Mouse (Mus musculus): ENCODE results near the gene Exosc8. TPM values are rescaled to one million over a fixed set of nuclear protein-coding genes. Genes with fewer than 3 reads are reported as not detected.

Exosc8 gene
- polyA plus RNA-seq, 1 experiment from 2014 or later: 119 TPM

DNA sequence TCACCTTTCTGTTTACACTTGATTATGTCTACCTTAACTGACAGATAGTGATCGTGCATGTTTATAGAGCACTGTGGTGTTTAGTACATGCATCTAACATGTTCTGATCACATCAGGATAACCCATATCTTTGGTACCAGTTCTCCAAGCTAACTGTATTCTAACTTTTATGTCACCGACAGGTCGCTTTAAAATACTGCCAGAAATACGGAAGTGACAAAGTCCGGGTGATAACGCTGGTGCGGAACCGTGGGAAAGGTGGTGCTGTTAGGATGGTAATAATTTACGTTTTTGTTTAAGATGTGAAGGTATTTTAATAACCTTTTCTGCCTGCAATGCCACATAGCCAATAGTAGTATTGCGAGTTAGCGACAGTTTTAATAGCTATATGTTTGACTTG, 6.8 kb upstream of the Exosc8 start:
- Histone ChIP-seq H3K4me2 (ENCODE audit: low read depth, low read length) (no peak overlapping the region), H3K27ac (ENCODE audit: low read length) (no peak overlapping the region), H3K9ac (ENCODE audit: low read length) (no peak overlapping the region), H3K27me3 (ENCODE audit: control insufficient read depth, insufficient read depth, low read depth, low read length) (no peaks in the 10 kb centered on the region), H3K4me3 (ENCODE audit: low read length) (no peak overlapping the region), H3K9me3 (ENCODE audit: control insufficient read depth, low read length) (no peaks in the 10 kb centered on the region), H3K36me3 (ENCODE audit: control insufficient read depth, insufficient read depth, low read length) (peaks cover 48% of the 10 kb centered on the region), H3K4me1 (replicated peaks; ENCODE audit: control insufficient read depth, insufficient read depth, low read length) (no peaks in the 10 kb centered on the region)
- ATAC-seq (ENCODE audit: low read depth): no peak
- WGBS: 94% methylated on average over 11 of the region's 11 CpGs

GRCm38 (mm10) chr3:54737317-54737716, 2.1 kb upstream of the Exosc8 start:
- Histone ChIP-seq H3K36me3 (ENCODE audit: control insufficient read depth, insufficient read depth, low read length) (peaks cover 26% of the 10 kb centered on the region), H3K9ac (ENCODE audit: low read length) (no peak overlapping the region), H3K27ac (ENCODE audit: low read length) (no peak overlapping the region), H3K4me3 (ENCODE audit: low read length) (no peak overlapping the region), H3K9me3 (ENCODE audit: control insufficient read depth, low read length) (no peaks in the 10 kb centered on the region), H3K27me3 (ENCODE audit: control insufficient read depth, insufficient read depth, low read depth, low read length) (no peaks in the 10 kb centered on the region), H3K4me2 (ENCODE audit: low read depth, low read length) (no peak overlapping the region), H3K4me1 (replicated peaks; ENCODE audit: control insufficient read depth, insufficient read depth, low read length) (no peaks in the 10 kb centered on the region; the same call in 1 of the 2 replicates)
- no peak for ATAC-seq (ENCODE audit: low read depth)
- WGBS: 83% methylated on average over 8 of the region's 8 CpGs

- Histone ChIP-seq H3K27ac (ENCODE audit: low read length) (peak overlapping the region; percentile 100; the same call in 1 of the 2 replicates), H3K9ac (ENCODE audit: low read length) (peak overlapping the region; percentile 97), H3K4me1 (replicated peaks; ENCODE audit: control insufficient read depth, insufficient read depth, low read length) (no peaks in the 10 kb centered on the region; the same call in 1 of the 2 replicates), H3K27me3 (ENCODE audit: control insufficient read depth, insufficient read depth, low read depth, low read length) (no peaks in the 10 kb centered on the region), H3K36me3 (ENCODE audit: control insufficient read depth, insufficient read depth, low read length) (peaks cover 19% of the 10 kb centered on the region), H3K4me2 (ENCODE audit: low read depth, low read length) (peak overlapping the region; percentile 83), H3K9me3 (ENCODE audit: control insufficient read depth, low read length) (no peaks in the 10 kb centered on the region), H3K4me3 (ENCODE audit: low read length) (peak overlapping the region; percentile 89)
- WGBS: 47% methylated on average over 18 of the region's 18 CpGs
- ATAC-seq (ENCODE audit: low read depth): no peak
Observed at GRCm38 (mm10) chr3:54736101-54736927, 1.1 kb upstream of the Exosc8 start.

GRCm38 (mm10) chr3:54734411-54735246, 564 bp downstream of the Exosc8 start:
- peak overlapping the region; percentile 89 for H3K4me3 ChIP-seq (ENCODE audit: low read length)
- peak overlapping the region; percentile 97 for H3K9ac ChIP-seq (ENCODE audit: low read length)
- H3K4me1 ChIP-seq (replicated peaks; ENCODE audit: control insufficient read depth, insufficient read depth, low read length): no peaks in the 10 kb centered on the region; the same call in 1 of the 2 replicates
- H3K27me3 ChIP-seq (ENCODE audit: control insufficient read depth, insufficient read depth, low read depth, low read length): no peaks in the 10 kb centered on the region
- WGBS: under 1% methylated on average over 62 of the region's 84 CpGs
- H3K36me3 ChIP-seq (ENCODE audit: control insufficient read depth, insufficient read depth, low read length): peaks cover 20% of the 10 kb centered on the region
- peak overlapping the region; percentile 83 for H3K4me2 ChIP-seq (ENCODE audit: low read depth, low read length)
- peak; percentile 94 for ATAC-seq (ENCODE audit: low read depth)
- H3K9me3 ChIP-seq (ENCODE audit: control insufficient read depth, low read length): no peaks in the 10 kb centered on the region
- peak overlapping the region; percentile 100 for H3K27ac ChIP-seq (ENCODE audit: low read length)

- ATAC-seq (ENCODE audit: low read depth): no peak
- Histone ChIP-seq H3K27me3 (ENCODE audit: control insufficient read depth, insufficient read depth, low read depth, low read length) (no peaks in the 10 kb centered on the region), H3K27ac (ENCODE audit: low read length) (no peak overlapping the region), H3K36me3 (ENCODE audit: control insufficient read depth, insufficient read depth, low read length) (peaks cover 36% of the 10 kb centered on the region), H3K9ac (ENCODE audit: low read length) (no peak overlapping the region), H3K4me2 (ENCODE audit: low read depth, low read length) (no peak overlapping the region), H3K4me1 (replicated peaks; ENCODE audit: control insufficient read depth, insufficient read depth, low read length) (no peaks in the 10 kb centered on the region; the same call in 1 of the 2 replicates), H3K4me3 (ENCODE audit: low read length) (no peak overlapping the region), H3K9me3 (ENCODE audit: control insufficient read depth, low read length) (no peaks in the 10 kb centered on the region)
- 83% methylated on average over 4 of the region's 4 CpGs for WGBS
Observed at GRCm38 (mm10) chr3:54732371-54732770, 2.8 kb downstream of the Exosc8 start.

- no peak overlapping the region for H3K4me2 ChIP-seq (ENCODE audit: low read depth, low read length)
- H3K27ac ChIP-seq (ENCODE audit: low read length): no peak overlapping the region
- WGBS: 61% methylated on average over 8 of the region's 8 CpGs
- no peak overlapping the region for H3K9ac ChIP-seq (ENCODE audit: low read length)
- no peaks in the 10 kb centered on the region for H3K9me3 ChIP-seq (ENCODE audit: control insufficient read depth, low read length)
- H3K36me3 ChIP-seq (ENCODE audit: control insufficient read depth, insufficient read depth, low read length): peaks cover 42% of the 10 kb centered on the region
- ATAC-seq (ENCODE audit: low read depth): no peak
- H3K27me3 ChIP-seq (ENCODE audit: control insufficient read depth, insufficient read depth, low read depth, low read length): no peaks in the 10 kb centered on the region
- H3K4me1 ChIP-seq (replicated peaks; ENCODE audit: control insufficient read depth, insufficient read depth, low read length): no peaks in the 10 kb centered on the region; the same call in 1 of the 2 replicates
- no peak overlapping the region for H3K4me3 ChIP-seq (ENCODE audit: low read length)
Observed at GRCm38 (mm10) chr3:54731626-54732150, 3.5 kb downstream of the Exosc8 start.

DNA sequence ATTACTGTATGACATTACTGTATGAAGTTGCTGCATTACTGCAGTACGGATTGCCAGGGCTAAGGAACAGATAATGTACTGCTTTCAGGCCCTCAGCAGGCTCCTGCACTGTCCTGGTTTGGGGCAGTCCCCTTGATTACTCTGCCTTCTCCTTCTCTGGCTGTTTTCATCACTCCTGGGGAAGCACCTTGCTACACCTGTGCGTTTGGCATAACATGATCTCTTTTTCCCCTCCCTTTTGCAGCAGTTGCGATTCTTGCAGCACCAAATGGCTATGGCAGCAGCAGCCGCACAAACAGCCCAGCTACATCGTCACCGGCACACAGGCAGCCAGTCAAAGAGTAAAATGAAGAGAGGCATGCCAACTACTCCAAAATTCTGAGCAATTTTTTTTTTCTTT, 7.1 kb downstream of the Exosc8 start:
- Histone ChIP-seq H3K9me3 (ENCODE audit: control insufficient read depth, low read length) (no peaks in the 10 kb centered on the region), H3K4me3 (ENCODE audit: low read length) (no peak overlapping the region), H3K4me1 (replicated peaks; ENCODE audit: control insufficient read depth, insufficient read depth, low read length) (no peaks in the 10 kb centered on the region), H3K27ac (ENCODE audit: low read length) (no peak overlapping the region), H3K4me2 (ENCODE audit: low read depth, low read length) (no peak overlapping the region), H3K9ac (ENCODE audit: low read length) (no peak overlapping the region), H3K27me3 (ENCODE audit: control insufficient read depth, insufficient read depth, low read depth, low read length) (no peaks in the 10 kb centered on the region), H3K36me3 (ENCODE audit: control insufficient read depth, insufficient read depth, low read length) (peaks cover 42% of the 10 kb centered on the region)
- ATAC-seq (ENCODE audit: low read depth): no peak
- 84% methylated on average over 6 of the region's 6 CpGs for WGBS

GRCm38 (mm10) chr3:54727588-54727987, 7.6 kb downstream of the Exosc8 start:
- 92% methylated on average over 2 of the region's 2 CpGs for WGBS
- Histone ChIP-seq H3K4me3 (ENCODE audit: low read length) (no peak overlapping the region), H3K9ac (ENCODE audit: low read length) (no peak overlapping the region), H3K4me2 (ENCODE audit: low read depth, low read length) (no peak overlapping the region), H3K27me3 (ENCODE audit: control insufficient read depth, insufficient read depth, low read depth, low read length) (no peaks in the 10 kb centered on the region), H3K4me1 (replicated peaks; ENCODE audit: control insufficient read depth, insufficient read depth, low read length) (no peaks in the 10 kb centered on the region), H3K36me3 (ENCODE audit: control insufficient read depth, insufficient read depth, low read length) (peaks cover 46% of the 10 kb centered on the region), H3K27ac (ENCODE audit: low read length) (no peak overlapping the region), H3K9me3 (ENCODE audit: control insufficient read depth, low read length) (no peaks in the 10 kb centered on the region)
- ATAC-seq (ENCODE audit: low read depth): no peak

DNA sequence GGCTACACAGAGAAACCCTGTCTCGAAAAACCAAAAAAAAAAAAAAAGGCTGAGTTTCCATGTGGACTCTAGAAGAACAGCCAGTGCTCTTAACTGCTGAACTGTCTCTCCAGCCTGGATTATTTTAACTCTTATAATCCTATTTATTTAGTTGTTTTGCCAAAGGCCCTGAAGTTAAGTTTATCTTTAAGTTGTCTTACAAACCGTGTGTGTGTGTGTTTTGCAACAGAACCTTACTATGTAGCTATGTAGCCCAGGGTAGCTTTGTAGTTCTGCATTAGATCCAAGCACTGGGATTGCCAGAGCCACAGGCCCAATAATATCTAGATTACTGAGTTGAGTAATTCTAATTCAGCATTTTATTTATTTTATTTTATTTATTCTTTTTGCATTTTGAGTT, 9.8 kb downstream of the Exosc8 start:
- Histone ChIP-seq H3K4me3 (ENCODE audit: low read length) (no peak overlapping the region), H3K4me2 (ENCODE audit: low read depth, low read length) (no peak overlapping the region), H3K36me3 (ENCODE audit: control insufficient read depth, insufficient read depth, low read length) (peaks cover 45% of the 10 kb centered on the region), H3K27me3 (ENCODE audit: control insufficient read depth, insufficient read depth, low read depth, low read length) (no peaks in the 10 kb centered on the region), H3K27ac (ENCODE audit: low read length) (no peak overlapping the region), H3K9me3 (ENCODE audit: control insufficient read depth, low read length) (no peaks in the 10 kb centered on the region), H3K9ac (ENCODE audit: low read length) (no peak overlapping the region), H3K4me1 (replicated peaks; ENCODE audit: control insufficient read depth, insufficient read depth, low read length) (no peaks in the 10 kb centered on the region)
- whole genome bisulfite sequencing: 69% methylated on average over 2 of the region's 2 CpGs
- ATAC-seq (ENCODE audit: low read depth): no peak
